Mouse (Mus musculus) G1E (cell line): ENCODE data around the gene Steap3.

Source experiments
- CTCF ChIP-seq: IDR thresholded peaks from 2 replicates; pipeline ENCODE4 v1.5.1; 2012; ENCODE audit warnings: low read depth, low read length, inconsistent platforms, mixed read lengths
- GATA1 ChIP-seq: IDR thresholded peaks from 2 replicates; pipeline ENCODE4 v1.6.1; 2012; ENCODE audit warnings: borderline replicate concordance, low read length, inconsistent platforms, mixed read lengths

DNA sequence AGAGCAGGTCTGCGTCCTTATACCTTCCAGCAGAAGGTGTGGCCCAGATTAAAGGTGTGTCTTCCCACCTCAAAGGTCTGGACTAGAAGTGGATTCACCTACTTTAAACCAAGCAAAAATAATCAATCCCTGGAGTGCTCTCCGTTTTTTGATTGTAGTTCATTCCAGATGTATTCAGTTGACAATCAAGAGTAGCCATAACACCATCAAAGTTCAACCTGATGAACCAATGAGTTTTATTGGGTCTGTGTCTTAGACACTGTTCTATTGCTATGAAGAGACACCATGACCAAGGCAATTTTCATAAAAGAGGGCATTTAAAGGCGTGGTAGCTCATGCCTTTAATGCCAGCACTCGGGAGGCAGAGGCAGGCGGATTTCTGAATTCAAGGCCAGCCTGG, at the start of gene Steap3:
- TF ChIP-seq CTCF, result no peak
- TF ChIP-seq GATA1, result no peak
